Mouse (Mus musculus): ENCODE measurements around the gene Zfp503.

- TF ChIP-seq POLR2A (IDR thresholded peaks at IDR 0.05; ENCODE audit: insufficient read length, low read depth) (no peak), USF1 (IDR thresholded peaks at IDR 0.05; ENCODE audit: low read depth) (no peak), CEBPB (IDR thresholded peaks at IDR 0.05; ENCODE audit: insufficient read depth, poor library complexity, severe bottlenecking) (no peak), TCF12 (IDR thresholded peaks at IDR 0.05; ENCODE audit: insufficient read depth, poor library complexity, severe bottlenecking) (no peak)
These were observed 30.2 kb downstream of the Zfp503 start for GRCm38 (mm10) chr14:21959243-21959642.
